Mouse (Mus musculus): ENCODE measurements around the gene Psip1.
"Not testable (repeated sequence)": the region's sequence is repeated elsewhere in the genome, so short reads cannot be mapped to it uniquely, and the experiment has no call there.

Gene Psip1

GRCm38 (mm10) chr4:83500154-83501036 is 14.1 kb upstream of the Psip1 start:
- DNase-seq (ENCODE audit: low spot score): no peak

- not testable (repeated sequence) for DNase-seq (ENCODE audit: low spot score)
Observed at GRCm38 (mm10) chr4:83497013-83497412, 10.8 kb upstream of the Psip1 start.

- no peak for DNase-seq (ENCODE audit: low spot score)
Observed at GRCm38 (mm10) chr4:83493112-83493511, 6.9 kb upstream of the Psip1 start.

- no peak for DNase-seq (ENCODE audit: low spot score)
Observed at GRCm38 (mm10) chr4:83489121-83489520, 2.9 kb upstream of the Psip1 start.

- DNase-seq (ENCODE audit: low spot score): peak; percentile 83
Observed at GRCm38 (mm10) chr4:83485735-83486116, 533 bp downstream of the Psip1 start.

- DNase-seq (ENCODE audit: low spot score): no peak
Observed at GRCm38 (mm10) chr4:83485250-83485649, 1.0 kb downstream of the Psip1 start.

- DNase-seq (ENCODE audit: low spot score): no peak
Observed at GRCm38 (mm10) chr4:83468208-83468607, 18.1 kb downstream of the Psip1 start.

GRCm38 (mm10) chr4:83467615-83468014 is 18.6 kb downstream of the Psip1 start:
- no peak for DNase-seq (ENCODE audit: low spot score)

- DNase-seq (ENCODE audit: low spot score): no peak
Observed at GRCm38 (mm10) chr4:83464827-83465226, 21.4 kb downstream of the Psip1 start.

- no peak for DNase-seq (ENCODE audit: low spot score)
Observed at GRCm38 (mm10) chr4:83460106-83460505, 26.2 kb downstream of the Psip1 start.

GRCm38 (mm10) chr4:83450785-83451184 is 35.5 kb downstream of the Psip1 start:
- DNase-seq (ENCODE audit: low spot score): no peak

GRCm38 (mm10) chr4:83441050-83441449 is 45.2 kb downstream of the Psip1 start:
- DNase-seq (ENCODE audit: low spot score): no peak

GRCm38 (mm10) chr4:83439045-83439444 is 47.2 kb downstream of the Psip1 start:
- DNase-seq (ENCODE audit: low spot score): no peak

- DNase-seq (ENCODE audit: low spot score): no peak
Observed at GRCm38 (mm10) chr4:83438116-83438515, 48.1 kb downstream of the Psip1 start.

- no peak for DNase-seq (ENCODE audit: low spot score)
Observed at GRCm38 (mm10) chr4:83436375-83436774, 49.9 kb downstream of the Psip1 start.

GRCm38 (mm10) chr4:83432901-83433300 is 53.4 kb downstream of the Psip1 start:
- DNase-seq (ENCODE audit: low spot score): no peak

- DNase-seq (ENCODE audit: low spot score): no peak
Observed at GRCm38 (mm10) chr4:83431950-83432349, 54.3 kb downstream of the Psip1 start.

GRCm38 (mm10) chr4:83428845-83429244 is 57.4 kb downstream of the Psip1 start:
- no peak for DNase-seq (ENCODE audit: low spot score)

GRCm38 (mm10) chr4:83427696-83428095 is 58.6 kb downstream of the Psip1 start:
- DNase-seq (ENCODE audit: low spot score): no peak

GRCm38 (mm10) chr4:83427141-83427540 is 59.1 kb downstream of the Psip1 start:
- no peak for DNase-seq (ENCODE audit: low spot score)

- DNase-seq (ENCODE audit: low spot score): no peak
Observed at GRCm38 (mm10) chr4:83425119-83425518, 61.1 kb downstream of the Psip1 start.

GRCm38 (mm10) chr4:83423641-83424040 is 62.6 kb downstream of the Psip1 start:
- no peak for DNase-seq (ENCODE audit: low spot score)

GRCm38 (mm10) chr4:83418781-83419180 is 67.5 kb downstream of the Psip1 start:
- no peak for DNase-seq (ENCODE audit: low spot score)

- no peak for DNase-seq (ENCODE audit: low spot score)
Observed at GRCm38 (mm10) chr4:83417820-83418186, 68.5 kb downstream of the Psip1 start.
